ENCODE assay signal across 8 mouse cellular contexts in the genomic region with DNA sequence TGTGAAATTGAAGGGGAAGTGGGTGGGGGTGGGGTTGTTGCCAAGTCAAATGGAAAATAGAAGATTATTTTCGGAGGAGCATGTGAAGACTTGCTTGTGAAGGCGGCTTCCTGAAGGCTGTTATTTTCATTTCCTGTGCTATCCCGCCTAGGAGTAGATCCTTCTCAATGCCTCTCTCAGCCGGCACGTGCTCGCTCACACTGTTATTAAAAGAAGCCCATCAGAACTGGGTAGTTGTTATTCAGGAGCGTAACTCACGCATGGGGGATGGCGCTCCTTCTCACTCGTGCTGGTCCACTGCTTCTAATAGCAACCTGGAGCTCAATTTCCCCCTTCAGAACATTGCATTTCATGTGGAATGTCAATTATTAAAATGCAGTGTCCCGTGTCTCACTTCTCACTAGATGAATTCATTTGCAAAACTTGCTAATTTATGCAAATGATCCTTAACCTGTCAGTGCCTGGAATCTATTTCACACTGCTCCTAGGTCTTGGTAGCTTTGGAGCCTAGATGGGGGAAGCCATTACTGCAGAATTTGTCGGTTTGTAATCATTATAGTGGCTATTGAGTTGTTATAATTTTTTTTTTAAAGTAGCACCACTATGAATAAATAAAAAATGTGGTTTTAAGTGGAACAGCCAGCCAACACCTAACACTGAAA.
A peak's percentile ranks its signal among the peaks of the same experiment; 100 is the strongest.
DNase-seq lines count a peak whose midpoint lies in the region; ATAC-seq and TF ChIP-seq lines count a peak whose summit lies in the region.
"Had no signal": no experiment of that assay in that cellular context is flagged by ENCODE, and none has a peak within 500 bp of the region (broad histone marks: within the 10 kb centered on the region; RNA-seq: fewer than 3 reads in every experiment).

No protein-coding gene starts in this region.

- H3K27ac ChIP-seq in liver, embryonic 11.5 days (ENCODE audit: low read depth, low read length) = no peak overlapping the region
- H3K27ac ChIP-seq in forebrain, embryonic 12.5 days = peak overlapping the region; percentile 71
- no peak overlapping the region for H3K27ac ChIP-seq in hindbrain, embryonic 10.5 days
- H3K27ac ChIP-seq in midbrain, postnatal 0 days (ENCODE audit: low read depth, low read length) = peak overlapping the region; percentile 26; the same call in 1 of the 2 replicates

- 0 out of 2 replicates have a peak overlapping the region, but pooled peaks have one; percentile 38 for H3K4me2 ChIP-seq in liver, embryonic 11.5 days
- H3K4me2 ChIP-seq in forebrain, embryonic 12.5 days = peak overlapping the region; percentile 38
- peak overlapping the region; percentile 36 for H3K4me2 ChIP-seq in midbrain, postnatal 0 days (ENCODE audit: low read depth, low read length, poor library complexity, severe bottlenecking)

- no peak overlapping the region for H3K4me3 ChIP-seq in liver, embryonic 11.5 days (ENCODE audit: low read depth, low read length)
- H3K4me3 ChIP-seq in forebrain, embryonic 12.5 days (replicated peaks) = no peak overlapping the region
- H3K4me3 ChIP-seq in hindbrain, embryonic 10.5 days = peak overlapping the region; percentile 13; the same call in 1 of the 2 replicates
- H3K4me3 ChIP-seq in midbrain, postnatal 0 days (ENCODE audit: low read depth, low read length) = no peak overlapping the region

- no peaks in the 10 kb centered on the region for H3K27me3 ChIP-seq in liver, embryonic 11.5 days (replicated peaks; ENCODE audit: control insufficient read depth, insufficient read depth, low read length)
- H3K27me3 ChIP-seq in forebrain, embryonic 12.5 days = no peaks in the 10 kb centered on the region
- no peaks in the 10 kb centered on the region for H3K27me3 ChIP-seq in hindbrain, embryonic 10.5 days (ENCODE audit: insufficient read depth, poor library complexity, severe bottlenecking)
- no peaks in the 10 kb centered on the region for H3K27me3 ChIP-seq in midbrain, postnatal 0 days (ENCODE audit: insufficient read depth, low read length)

- H3K9me3 ChIP-seq in liver, embryonic 11.5 days (ENCODE audit: control insufficient read depth, low read length) = no peaks in the 10 kb centered on the region
- no peaks in the 10 kb centered on the region for H3K9me3 ChIP-seq in forebrain, embryonic 12.5 days
- H3K9me3 ChIP-seq in hindbrain, embryonic 10.5 days = no peaks in the 10 kb centered on the region
- H3K9me3 ChIP-seq in midbrain, postnatal 0 days (ENCODE audit: low read length) = no peaks in the 10 kb centered on the region

- WGBS in liver, embryonic 11.5 days = 32% methylated on average over 12 of the region's 12 CpGs
- WGBS in forebrain, embryonic 12.5 days = 17% methylated on average over 12 of the region's 12 CpGs
- WGBS in hindbrain, embryonic 10.5 days = 37% methylated on average over 12 of the region's 12 CpGs
- 13% methylated on average over 12 of the region's 12 CpGs for WGBS in midbrain, postnatal 0 days

- H3K9ac ChIP-seq in liver, embryonic 11.5 days (ENCODE audit: low read depth, low read length) = no peak overlapping the region
- H3K9ac ChIP-seq in forebrain, embryonic 12.5 days = no peak overlapping the region
- H3K9ac ChIP-seq in midbrain, postnatal 0 days (replicated peaks; ENCODE audit: low read length, poor library complexity, severe bottlenecking) = no peak overlapping the region; the same call in 1 of the 2 replicates

- no peaks in the 10 kb centered on the region for H3K36me3 ChIP-seq in liver, embryonic 11.5 days (ENCODE audit: control insufficient read depth, insufficient read depth, low read length)
- H3K36me3 ChIP-seq in forebrain, embryonic 12.5 days (replicated peaks) = no peaks in the 10 kb centered on the region
- H3K36me3 ChIP-seq in hindbrain, embryonic 10.5 days = no peaks in the 10 kb centered on the region
- no peaks in the 10 kb centered on the region for H3K36me3 ChIP-seq in midbrain, postnatal 0 days (ENCODE audit: insufficient read depth, low read length)

- H3K4me1 ChIP-seq in liver, embryonic 11.5 days (replicated peaks; ENCODE audit: control insufficient read depth, insufficient read depth, low read length) = no peaks in the 10 kb centered on the region
- H3K4me1 ChIP-seq in forebrain, embryonic 12.5 days = peaks cover 19% of the 10 kb centered on the region
- H3K4me1 ChIP-seq in hindbrain, embryonic 10.5 days (replicated peaks) = peaks cover 10% of the 10 kb centered on the region
- peaks cover 13% of the 10 kb centered on the region; the same call in 1 of the 2 replicates for H3K4me1 ChIP-seq in midbrain, postnatal 0 days (ENCODE audit: insufficient read depth, low read length)

- no peak for TF ChIP-seq CTCF in midbrain, postnatal 0 days (IDR thresholded peaks at IDR 0.05)

- no peak for ATAC-seq in liver, embryonic 11.5 days (replicated peaks; ENCODE audit: low FRiP score)
- peak; percentile 90 for ATAC-seq in forebrain, embryonic 12.5 days (ENCODE audit: low FRiP score)
- ATAC-seq in midbrain, postnatal 0 days (ENCODE audit: low FRiP score) = 0 out of 2 replicates have a peak, but pooled peaks have one; percentile 31
- ATAC-seq: intestine, postnatal 0 days had no signal

- no peak for DNase-seq in liver, embryonic 11.5 days (ENCODE audit: low spot score)
- DNase-seq in liver = no peak
- DNase-seq in hindbrain, embryonic 10.5 days (ENCODE audit: low spot score) = no peak
- peak; percentile 69 for DNase-seq in midbrain, postnatal 0 days (ENCODE audit: low spot score)
- no peak for DNase-seq in Muller cell, postnatal 12 days (ENCODE audit: inconsistent ontology term)
- DNase-seq in thymus, postnatal 36 days = no peak

Comparison
In these comparisons a context has a peak if more than half of its experiments do, and no peak if none do; other contexts are left out.
1. H3K27ac ChIP-seq: peak in forebrain, embryonic 12.5 days (single experiment) and midbrain, postnatal 0 days (single experiment); none in liver, embryonic 11.5 days (single experiment) and hindbrain, embryonic 10.5 days (single experiment).
2. Peak in every context shown above with its lines, with median percentiles within 50 percentile points of each other: H3K4me2 ChIP-seq.